Mouse (Mus musculus) ES-Bruce4 (cell line): ENCODE measurements around the gene Myo5a. TPM values are rescaled to one million over a fixed set of nuclear protein-coding genes. Genes with fewer than 3 reads are reported as not detected.

ENCODE experiments used
- H3K27ac ChIP-seq: 2 replicates; pipeline ENCODE4 v1.5.1; 2012; ENCODE audit warnings: low read length, inconsistent platforms; ENCODE audit not compliant: insufficient read depth
- H3K27me3 ChIP-seq: 2 replicates; pipeline ENCODE4 v1.6.1; 2012; ENCODE audit warnings: mild to moderate bottlenecking, low read length, inconsistent platforms; ENCODE audit not compliant: control insufficient read depth, poor library complexity, insufficient read depth, severe bottlenecking
- H3K36me3 ChIP-seq: 2 replicates; pipeline ENCODE4 v1.6.1; 2012; ENCODE audit warnings: inconsistent platforms, mild to moderate bottlenecking, low read length, moderate library complexity; ENCODE audit not compliant: control insufficient read depth, poor library complexity, insufficient read depth, severe bottlenecking
- H3K4me1 ChIP-seq: one replicate; pipeline ENCODE4 v1.8.1; 2011; ENCODE audit warnings: low read length; ENCODE audit not compliant: control insufficient read depth, insufficient read depth
- H3K4me3 ChIP-seq: 2 replicates; pipeline ENCODE4 v1.5.1; 2011; ENCODE audit warnings: low read depth, mild to moderate bottlenecking, low read length
- H3K9ac ChIP-seq: 2 replicates; pipeline ENCODE4 v1.6.1; 2012; ENCODE audit warnings: low read depth, mild to moderate bottlenecking, inconsistent platforms; ENCODE audit not compliant: poor library complexity, severe bottlenecking
- H3K9me3 ChIP-seq: replicated peaks from 2 replicates; pipeline ENCODE4 v1.6.1; 2012; ENCODE audit warnings: mild to moderate bottlenecking, low read length, inconsistent platforms; ENCODE audit not compliant: control insufficient read depth, poor library complexity, insufficient read depth, severe bottlenecking
- CTCF ChIP-seq: IDR thresholded peaks from one replicate; pipeline ENCODE4 v1.8.1; 2011; ENCODE audit warnings: low read depth, low read length
- EP300 ChIP-seq: IDR thresholded peaks from 2 replicates; pipeline ENCODE4 v1.6.1; 2011; ENCODE audit warnings: low read depth, low read length; ENCODE audit not compliant: insufficient read depth
- POLR2A ChIP-seq: IDR thresholded peaks from one replicate; pipeline ENCODE4 v1.8.1; 2011; ENCODE audit warnings: low read length; ENCODE audit not compliant: insufficient read depth
- polyA plus RNA-seq: library from polyadenylated mRNA; stranded (reverse); fragments of >200 nt; gene quantifications from 2 replicates; pipeline ENCODE4 v1.2.4, GENCODE M21; 2011; ENCODE audit warnings: low read depth; ENCODE audit not compliant: missing spikeins, insufficient read depth, insufficient read length

The Myo5a gene
- polyA plus RNA-seq, 1 experiment = 91.8 TPM

GRCm38 (mm10) chr9:75259656-75260055 is 188.8 kb downstream of the Myo5a start:
- Histone ChIP-seq H3K4me1 (peaks cover 3% of the 10 kb centered on the region), H3K4me3 (no peak overlapping the region), H3K27ac (no peak overlapping the region), H3K27me3 (no peaks in the 10 kb centered on the region), H3K9ac (no peak overlapping the region), H3K36me3 (no peaks in the 10 kb centered on the region), H3K9me3 (no peaks in the 10 kb centered on the region)
- no peak for TF ChIP-seq EP300
- TF ChIP-seq POLR2A = no peak
- TF ChIP-seq CTCF = peak; percentile 29

GRCm38 (mm10) chr9:75261332-75261872 is 190.6 kb downstream of the Myo5a start:
- Histone ChIP-seq H3K27ac (peak overlapping the region; percentile 26), H3K36me3 (no peaks in the 10 kb centered on the region), H3K9ac (no peak overlapping the region), H3K4me3 (no peak overlapping the region), H3K9me3 (no peaks in the 10 kb centered on the region), H3K4me1 (peaks cover 3% of the 10 kb centered on the region), H3K27me3 (no peaks in the 10 kb centered on the region)
- no peak for TF ChIP-seq CTCF

- TF ChIP-seq POLR2A (no peak), EP300 (no peak), CTCF (no peak)
- Histone ChIP-seq H3K9ac (no peak overlapping the region), H3K27ac (no peak overlapping the region), H3K36me3 (no peaks in the 10 kb centered on the region), H3K4me1 (peaks cover 3% of the 10 kb centered on the region), H3K9me3 (no peaks in the 10 kb centered on the region), H3K27me3 (no peaks in the 10 kb centered on the region), H3K4me3 (no peak overlapping the region)
Measured at GRCm38 (mm10) chr9:75262235-75262826, 191.5 kb downstream of the Myo5a start.

GRCm38 (mm10) chr9:75264008-75264718 is 193.3 kb downstream of the Myo5a start:
- Histone ChIP-seq H3K36me3 (no peaks in the 10 kb centered on the region), H3K9me3 (no peaks in the 10 kb centered on the region), H3K9ac (no peak overlapping the region), H3K27ac (peak overlapping the region; percentile 17), H3K4me3 (no peak overlapping the region), H3K4me1 (peaks cover 3% of the 10 kb centered on the region), H3K27me3 (no peaks in the 10 kb centered on the region)
- TF ChIP-seq POLR2A (no peak), EP300 (peak; percentile 56; the same call in 1 of the 2 replicates)

GRCm38 (mm10) chr9:75267147-75267546 is 196.3 kb downstream of the Myo5a start:
- H3K9ac ChIP-seq = no peak overlapping the region
- no peaks in the 10 kb centered on the region for H3K4me1 ChIP-seq
- no peaks in the 10 kb centered on the region for H3K9me3 ChIP-seq
- no peaks in the 10 kb centered on the region for H3K27me3 ChIP-seq
- no peak overlapping the region for H3K4me3 ChIP-seq
- TF ChIP-seq POLR2A (no peak), EP300 (no peak), CTCF (no peak)
- no peaks in the 10 kb centered on the region for H3K36me3 ChIP-seq
- H3K27ac ChIP-seq = no peak overlapping the region

- H3K27me3 ChIP-seq = no peaks in the 10 kb centered on the region
- no peaks in the 10 kb centered on the region for H3K9me3 ChIP-seq
- no peak overlapping the region for H3K4me3 ChIP-seq
- no peaks in the 10 kb centered on the region for H3K36me3 ChIP-seq
- no peaks in the 10 kb centered on the region for H3K4me1 ChIP-seq
- no peak for TF ChIP-seq CTCF
- TF ChIP-seq POLR2A = no peak
- no peak for TF ChIP-seq EP300
- no peak overlapping the region for H3K9ac ChIP-seq
- no peak overlapping the region for H3K27ac ChIP-seq
Measured at GRCm38 (mm10) chr9:75270382-75270781, 199.6 kb downstream of the Myo5a start.
